Mouse (Mus musculus): Measurements from ENCODE around the gene Tyk2. TPM values are rescaled to one million over a fixed set of nuclear protein-coding genes. Genes with fewer than 3 reads are reported as not detected.

Gene Tyk2
- total RNA-seq, 2 experiments from 2014 or later: 9.3 TPM

DNA sequence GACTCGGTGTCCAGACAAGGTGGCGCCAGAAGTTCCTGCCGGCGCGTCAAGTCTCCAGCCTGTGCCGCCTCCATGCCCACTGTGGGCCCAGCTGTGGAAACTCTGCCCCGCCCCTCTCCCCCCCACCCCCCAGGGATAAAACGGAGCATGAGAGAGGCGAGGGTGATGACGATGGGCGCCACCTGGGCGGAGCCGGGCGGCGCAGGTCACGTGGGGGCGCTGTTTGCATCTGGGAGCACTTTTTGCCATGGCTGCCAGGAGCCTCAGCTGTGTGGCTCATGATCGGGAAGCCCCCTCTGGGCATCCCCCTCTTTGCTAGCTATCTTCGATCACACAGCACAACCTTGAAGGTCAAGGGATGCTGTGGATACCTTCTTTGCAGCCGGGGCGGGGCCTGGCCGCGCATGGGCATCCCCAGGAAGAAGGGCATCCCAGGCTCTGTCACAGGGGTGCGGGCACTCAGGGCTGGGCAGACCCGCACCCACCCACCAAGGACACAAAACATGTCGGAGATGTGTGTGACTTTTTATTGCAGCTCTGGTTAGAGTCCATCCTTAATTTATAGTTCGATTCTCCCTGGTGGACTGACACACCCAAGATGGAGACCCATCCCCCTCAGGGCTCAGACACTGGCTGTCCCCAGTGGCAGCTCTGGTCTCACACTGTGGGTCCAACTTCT lies 63.9 kb downstream of the Tyk2 start, which contains the start of gene Zglp1:
Zglp1 (minus strand) TSS at position 88 of the 679 bp plus-strand sequence.
- no peak for DNase-seq (ENCODE audit: low spot score in 2 of 2)

DNA sequence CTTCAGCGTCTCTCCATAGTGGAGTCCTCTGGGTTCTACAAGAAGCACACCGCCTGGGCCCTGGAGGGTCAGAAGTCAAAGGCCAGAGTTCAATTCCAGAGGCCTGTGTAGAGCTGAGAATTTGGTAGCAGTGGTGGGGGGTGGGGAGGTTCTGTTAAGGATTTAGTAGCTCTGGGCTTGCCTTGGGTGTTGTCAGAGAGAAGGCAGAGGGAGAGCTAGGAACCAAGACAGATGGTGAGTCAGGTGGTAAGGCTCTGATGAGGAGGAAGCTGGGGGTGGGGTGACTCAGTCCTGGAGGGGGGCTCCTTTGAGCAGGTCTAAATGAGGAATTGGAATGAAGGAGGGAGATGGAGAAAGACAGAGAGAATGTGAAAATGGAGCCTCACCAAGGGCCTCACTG lies 68.1 kb downstream of the Tyk2 start:
- no peak for DNase-seq (ENCODE audit: low spot score in 2 of 2)

Small RNAs within 50 kb of the gene (microRNA-seq; reads per million reads assigned to microRNA genes)
- not detected for gene Mir7082

Other genes starting within 250 kb of the Tyk2 start
- gene Ppan, start 243.1 kb downstream of the Tyk2 start, total RNA-seq (2021): 10 to 100 TPM; 25.0 to 28.7 TPM
- 100 to 1,000 TPM; 146 to 158 TPM for gene Eif3g, start 232.6 kb downstream of the Tyk2 start, total RNA-seq (2021)
- gene Dnmt1, start 171.4 kb downstream of the Tyk2 start, total RNA-seq (2021): 10 to 100 TPM; 44.5 to 46.0 TPM
- 10 to 100 TPM; 19.8 to 20.2 TPM for gene S1pr2, start 154.5 kb downstream of the Tyk2 start, total RNA-seq (2021)
- 10 to 100 TPM; 42.7 to 49.2 TPM for gene Mrpl4, start 128.5 kb downstream of the Tyk2 start, total RNA-seq (2021)
- gene Icam1, start 115.3 kb downstream of the Tyk2 start, total RNA-seq (2021): 1 to 10 TPM; 5.4 to 6.7 TPM
- gene Icam4, start 101.9 kb downstream of the Tyk2 start, total RNA-seq (2021): not detected
- under 1 TPM in 1 of 2 experiments, not detected in 1; 0.08 TPM for gene Icam5, start 99.2 kb downstream of the Tyk2 start, total RNA-seq (2021)
- not detected for gene Zglp1, start 64.2 kb downstream of the Tyk2 start, total RNA-seq (2021)
- under 1 TPM; 0.29 to 0.59 TPM for gene Gm49373, start 58.1 kb downstream of the Tyk2 start, total RNA-seq (2021)
- gene Fdx1l, start 57.6 kb downstream of the Tyk2 start, total RNA-seq (2021): 10 to 100 TPM; 28.6 to 31.6 TPM
- gene Gm38431, start 39.2 kb downstream of the Tyk2 start, total RNA-seq (2021): 1 to 10 TPM; 1.3 to 1.7 TPM
- gene Raver1, start 39.2 kb downstream of the Tyk2 start, total RNA-seq (2021): 10 to 100 TPM; 33.0 to 37.3 TPM
- 100 to 1,000 TPM; 160 to 163 TPM for gene Cdc37, start 18.7 kb upstream of the Tyk2 start, total RNA-seq (2021)
- gene Pde4a, start 34.5 kb upstream of the Tyk2 start, total RNA-seq (2021): 10 to 100 TPM; 11.6 to 13.8 TPM
- gene Keap1, start 108.1 kb upstream of the Tyk2 start, total RNA-seq (2021): 10 to 100 TPM; 52.2 to 55.0 TPM
- gene S1pr5, start 117.2 kb upstream of the Tyk2 start, total RNA-seq (2021): under 1 TPM; 0.26 to 0.32 TPM
- gene Atg4d, start 134.1 kb upstream of the Tyk2 start, total RNA-seq (2021): 10 to 100 TPM; 28.0 to 30.0 TPM
- 10 to 100 TPM; 18.1 to 21.3 TPM for gene Kri1, start 156.7 kb upstream of the Tyk2 start, total RNA-seq (2021)
- 10 to 100 TPM; 20.5 to 24.0 TPM for gene Cdkn2d, start 160.2 kb upstream of the Tyk2 start, total RNA-seq (2021)
- gene Ap1m2, start 181.1 kb upstream of the Tyk2 start, total RNA-seq (2021): not detected
- 100 to 1,000 TPM; 139 to 151 TPM for gene Slc44a2, start 189.5 kb upstream of the Tyk2 start, total RNA-seq (2021)
- gene Ilf3, start 236.6 kb upstream of the Tyk2 start, total RNA-seq (2021): 10 to 100 TPM; 65.2 to 75.5 TPM